Comparison of ENCODE assay signal across 8 mouse cellular contexts in genomic region chr7:101317014-101317413, GRCm38 (mm10). TPM values are rescaled to one million over a fixed set of nuclear protein-coding genes. Genes with fewer than 3 reads are reported as not detected.
DNase-seq lines count a peak whose midpoint lies in the region; ATAC-seq and TF ChIP-seq lines count a peak whose summit lies in the region.

Stard10 (plus strand) TSS chr7:101317086.

- WGBS in lung, postnatal 0 days: 66% methylated on average over 3 of the region's 3 CpGs
- WGBS in embryonic facial prominence, embryonic 10.5 days: 84% methylated on average over 3 of the region's 3 CpGs
- 83% methylated on average over 3 of the region's 3 CpGs for WGBS in heart, postnatal 0 days
- WGBS in limb, embryonic 14.5 days: 78% methylated on average over 3 of the region's 3 CpGs

- H3K36me3 ChIP-seq in lung, postnatal 0 days (ENCODE audit: insufficient read depth, low read length): no peaks in the 10 kb centered on the region
- H3K36me3 ChIP-seq in embryonic facial prominence, embryonic 10.5 days (replicated peaks): no peaks in the 10 kb centered on the region
- H3K36me3 ChIP-seq in heart, postnatal 0 days (replicated peaks; ENCODE audit: control insufficient read depth, insufficient read depth, low read length): no peaks in the 10 kb centered on the region
- no peaks in the 10 kb centered on the region for H3K36me3 ChIP-seq in limb, embryonic 14.5 days (ENCODE audit: control insufficient read depth, insufficient read depth, low read length)

- no peak within 1 kb of the TSS for H3K4me3 ChIP-seq in lung, postnatal 0 days (ENCODE audit: low read depth, low read length)
- no peak within 1 kb of the TSS for H3K4me3 ChIP-seq in embryonic facial prominence, embryonic 10.5 days
- no peak within 1 kb of the TSS for H3K4me3 ChIP-seq in heart, postnatal 0 days (ENCODE audit: low read depth, low read length)
- no peak within 1 kb of the TSS for H3K4me3 ChIP-seq in limb, embryonic 14.5 days (replicated peaks; ENCODE audit: low read length)

- no peak for ATAC-seq in lung, postnatal 0 days
- ATAC-seq in heart, postnatal 0 days (ENCODE audit: insufficient read depth, low read depth): no peak
- no peak for ATAC-seq in limb, embryonic 14.5 days (ENCODE audit: low FRiP score, low read depth)

- TF ChIP-seq CTCF in lung, postnatal 0 days (IDR thresholded peaks at IDR 0.05): no peak
- no peak for TF ChIP-seq CTCF in heart, postnatal 0 days (IDR thresholded peaks at IDR 0.05; ENCODE audit: low read depth)

- no peak for DNase-seq in lung, postnatal 0 days (ENCODE audit: low spot score)
- DNase-seq in lung, postnatal 4 days: no peak
- no peak for DNase-seq in embryonic facial prominence, embryonic 10.5 days (ENCODE audit: low spot score)
- DNase-seq in heart, postnatal 0 days (ENCODE audit: low spot score): no peak
- no peak for DNase-seq in limb, embryonic 14.5 days (ENCODE audit: low spot score)
- no peak for DNase-seq in right cerebral cortex, adult 2 months (ENCODE audit: low spot score in 2 of 2)
- no peak for DNase-seq in cerebellum, adult 11-12 months
- DNase-seq in embryo, embryonic 9.5 days (ENCODE audit: extremely low spot score): no peak

- TF ChIP-seq EP300 in lung, postnatal 0 days (IDR thresholded peaks at IDR 0.05): no peak
- no peak for TF ChIP-seq EP300 in heart, postnatal 0 days (IDR thresholded peaks at IDR 0.05; ENCODE audit: low read depth)

- H3K27ac ChIP-seq in lung, postnatal 0 days (ENCODE audit: low read length): 0 out of 2 replicates have a peak within 1 kb of the TSS, but pooled peaks have one; percentile 14
- no peak within 1 kb of the TSS for H3K27ac ChIP-seq in embryonic facial prominence, embryonic 10.5 days (replicated peaks)
- H3K27ac ChIP-seq in heart, postnatal 0 days (ENCODE audit: low read depth): no peak within 1 kb of the TSS
- H3K27ac ChIP-seq in limb, embryonic 14.5 days (replicated peaks; ENCODE audit: low read depth, low read length): no peak within 1 kb of the TSS

- no peak within 1 kb of the TSS for H3K4me2 ChIP-seq in lung, postnatal 0 days (replicated peaks; ENCODE audit: low read depth, low read length)
- H3K4me2 ChIP-seq in heart, postnatal 0 days (ENCODE audit: low read depth, low read length): no peak within 1 kb of the TSS
- no peak within 1 kb of the TSS for H3K4me2 ChIP-seq in limb, embryonic 14.5 days (replicated peaks; ENCODE audit: low read depth, low read length, severe bottlenecking)

- no peak for TF ChIP-seq POLR2A in limb, embryonic 14.5 days (IDR thresholded peaks at IDR 0.05; ENCODE audit: borderline replicate concordance, extremely low read depth, insufficient read depth, insufficient read length)

- H3K4me1 ChIP-seq in lung, postnatal 0 days (ENCODE audit: insufficient read depth, low read depth, low read length): peaks cover 7% of the 10 kb centered on the region
- peaks cover 17% of the 10 kb centered on the region for H3K4me1 ChIP-seq in embryonic facial prominence, embryonic 10.5 days
- H3K4me1 ChIP-seq in heart, postnatal 0 days (ENCODE audit: control insufficient read depth, insufficient read depth): peaks cover 14% of the 10 kb centered on the region; the same call in 1 of the 2 replicates
- peaks cover 7% of the 10 kb centered on the region; the same call in 1 of the 2 replicates for H3K4me1 ChIP-seq in limb, embryonic 14.5 days (ENCODE audit: control insufficient read depth, insufficient read depth, low read length)

- no peak within 1 kb of the TSS for H3K9ac ChIP-seq in lung, postnatal 0 days (replicated peaks; ENCODE audit: low read depth)
- H3K9ac ChIP-seq in heart, postnatal 0 days (replicated peaks; ENCODE audit: low read depth, low read length): no peak within 1 kb of the TSS
- no peak within 1 kb of the TSS for H3K9ac ChIP-seq in limb, embryonic 14.5 days (ENCODE audit: low read depth, low read length, severe bottlenecking)

- H3K9me3 ChIP-seq in lung, postnatal 0 days (ENCODE audit: low read length): no peaks in the 10 kb centered on the region
- H3K9me3 ChIP-seq in embryonic facial prominence, embryonic 10.5 days: no peaks in the 10 kb centered on the region
- no peaks in the 10 kb centered on the region for H3K9me3 ChIP-seq in heart, postnatal 0 days (replicated peaks; ENCODE audit: control insufficient read depth, low read length)
- no peaks in the 10 kb centered on the region for H3K9me3 ChIP-seq in limb, embryonic 14.5 days (ENCODE audit: control insufficient read depth, low read length)

- H3K27me3 ChIP-seq in lung, postnatal 0 days (replicated peaks; ENCODE audit: insufficient read depth, low read length): no peaks in the 10 kb centered on the region
- H3K27me3 ChIP-seq in embryonic facial prominence, embryonic 10.5 days (replicated peaks; ENCODE audit: low read depth, poor library complexity, severe bottlenecking): peaks cover 43% of the 10 kb centered on the region
- H3K27me3 ChIP-seq in heart, postnatal 0 days (ENCODE audit: control insufficient read depth, insufficient read depth, low read length): peaks cover 6% of the 10 kb centered on the region; the same call in 1 of the 2 replicates
- H3K27me3 ChIP-seq in limb, embryonic 14.5 days (ENCODE audit: control insufficient read depth, insufficient read depth, low read length): no peaks in the 10 kb centered on the region; the same call in 1 of the 2 replicates

RNA-seq across cellular contexts. Expression of gene Stard10, which starts in this region (rescaled TPM):
- 40.3 and 46.3 TPM in 2 replicates for polyA plus RNA-seq in lung, postnatal 0 days (2015; fragmentation: Nextera tagmentation; extraction: Ambion mirVana)
- polyA plus RNA-seq in embryonic facial prominence, embryonic 10.5 days (2016; fragmentation: Nextera tagmentation; extraction: Ambion mirVana): 12.3 and 15.4 TPM in 2 replicates
- 62.6 and 76.7 TPM in 2 replicates for total RNA-seq in heart, postnatal 0 days (2014; rRNA removed; ENCODE audit: low replicate concordance)
- polyA plus RNA-seq in heart, postnatal 0 days (2015; fragmentation: Nextera tagmentation; extraction: Ambion mirVana): 45.9 and 53.6 TPM in 2 replicates
- polyA plus RNA-seq in limb, embryonic 14.5 days (2012; rRNA removed): 26.3 and 28.1 TPM in 2 replicates
- 30.7 and 32.1 TPM in 2 replicates for polyA plus RNA-seq in limb, embryonic 14.5 days (2014; fragmentation: Nextera tagmentation; extraction: Ambion mirVana)
